Mouse (Mus musculus) MEL (cell line): ENCODE results near the gene Hoxc6. TPM values are rescaled to one million over a fixed set of nuclear protein-coding genes. Genes with fewer than 3 reads are reported as not detected.

Experiments
- DNase-seq: peaks from one replicate; pipeline ENCODE4 v3.0.0; 2011; ENCODE audit warnings: low read depth, low spot score
- H3K27ac ChIP-seq: 2 replicates; pipeline ENCODE4 v1.5.1; 2012; ENCODE audit warnings: low read depth, mild to moderate bottlenecking, control low read depth, low read length, moderate library complexity; ENCODE audit not compliant: control insufficient read depth
- H3K27me3 ChIP-seq, 2 experiments: fragments of 150-350 bp in 1 of 2; sonication (generic) in 1 of 2; 2 replicates each; pipeline ENCODE4 v1.6.1; 2012; ENCODE audit warnings: low read length in 2 of 2, mild to moderate bottlenecking in 2 of 2, improper control_type of control experiment in 1 of 2, moderate library complexity in 1 of 2; ENCODE audit not compliant: insufficient read depth in 2 of 2, control insufficient read depth in 1 of 2
- H3K36me3 ChIP-seq, 2 experiments: 2 replicates each; pipeline ENCODE4 v1.6.1; 2012 to 2014; ENCODE audit warnings: low read length in 2 of 2, improper control_type of control experiment in 1 of 2, inconsistent platforms in 1 of 2, mild to moderate bottlenecking in 1 of 2; ENCODE audit not compliant: insufficient read depth in 2 of 2, control insufficient read depth in 1 of 2
- H3K4me1 ChIP-seq, 2 experiments: fragments of 150-350 bp in 1 of 2; sonication (generic) in 1 of 2; 2 replicates each; pipeline ENCODE4 v1.6.1; 2012; ENCODE audit warnings: low read length in 2 of 2, improper control_type of control experiment in 1 of 2, mild to moderate bottlenecking in 1 of 2; ENCODE audit not compliant: insufficient read depth in 2 of 2, control insufficient read depth in 1 of 2
- H3K4me3 ChIP-seq, 2 experiments: fragments of 150-350 bp in 1 of 2; sonication (generic) in 1 of 2; 2 replicates each; pipeline ENCODE4 v1.5.1; 2012; ENCODE audit warnings: low read depth in 2 of 2, low read length in 2 of 2, mild to moderate bottlenecking in 2 of 2, moderate library complexity in 2 of 2, control low read depth in 1 of 2, improper control_type of control experiment in 1 of 2; ENCODE audit not compliant: control insufficient read depth in 1 of 2, insufficient read depth in 1 of 2
- H3K79me2 ChIP-seq: 2 replicates; pipeline ENCODE4 v1.6.1; 2012; ENCODE audit warnings: mild to moderate bottlenecking, low read length, moderate library complexity; ENCODE audit not compliant: control insufficient read depth, poor library complexity, insufficient read depth
- H3K9ac ChIP-seq: 2 replicates; pipeline ENCODE4 v1.6.1; 2012; ENCODE audit warnings: low read depth, mild to moderate bottlenecking, control low read depth, low read length, moderate library complexity; ENCODE audit not compliant: control insufficient read depth, poor library complexity, severe bottlenecking
- H3K9me3 ChIP-seq: fragments of 150-350 bp; sonication (generic); replicated peaks from 2 replicates; pipeline ENCODE4 v1.6.1; 2012; ENCODE audit warnings: mild to moderate bottlenecking, low read length, improper control_type of control experiment, moderate library complexity; ENCODE audit not compliant: insufficient read depth
- CHD1 ChIP-seq: IDR thresholded peaks from 2 replicates; pipeline ENCODE4 v1.6.1; 2012; ENCODE audit warnings: low read depth, mild to moderate bottlenecking, inconsistent platforms, low read length, improper control_type of control experiment
- CHD2 ChIP-seq: IDR thresholded peaks from 2 replicates; pipeline ENCODE4 v1.6.1; 2011; ENCODE audit warnings: low read length, improper control_type of control experiment
- CTCF ChIP-seq, 3 experiments: IDR thresholded peaks in 2 of 3; conservative IDR thresholded peaks in 1 of 3; 2 replicates each; pipeline ENCODE4 v1.5.1; 2011 to 2012; ENCODE audit warnings: low read length in 3 of 3, low read depth in 2 of 3, mild to moderate bottlenecking in 2 of 3, improper control_type of control experiment in 1 of 3, inconsistent platforms in 1 of 3, mixed read lengths in 1 of 3, moderate library complexity in 1 of 3; ENCODE audit not compliant: control insufficient read depth in 1 of 3, insufficient read depth in 1 of 3, poor library complexity in 1 of 3, severe bottlenecking in 1 of 3
- ELF1 ChIP-seq: IDR thresholded peaks from 2 replicates; pipeline ENCODE4 v1.6.1; 2014; ENCODE audit warnings: low read depth, mild to moderate bottlenecking, inconsistent platforms, low read length, improper control_type of control experiment, moderate library complexity
- EP300 ChIP-seq, 2 experiments: IDR thresholded peaks; 2 replicates each; pipeline ENCODE4 v1.6.1; 2011; ENCODE audit warnings: improper control_type of control experiment in 2 of 2, low read length in 2 of 2, low read depth in 1 of 2, mild to moderate bottlenecking in 1 of 2
- ETS1 ChIP-seq: IDR thresholded peaks from 2 replicates; pipeline ENCODE4 v1.6.1; 2012; ENCODE audit warnings: low read depth, mild to moderate bottlenecking, inconsistent platforms, low read length, improper control_type of control experiment, moderate library complexity
- HCFC1 ChIP-seq: IDR thresholded peaks from 2 replicates; pipeline ENCODE4 v1.6.1; 2012; ENCODE audit warnings: low read depth, mild to moderate bottlenecking, inconsistent platforms, low read length, improper control_type of control experiment, moderate library complexity
- KAT2A ChIP-seq: conservative IDR thresholded peaks from 2 replicates; pipeline ENCODE4 v1.6.1; 2012; ENCODE audit warnings: low read depth, low read length, improper control_type of control experiment, inconsistent platforms
- MAFK ChIP-seq: IDR thresholded peaks from 2 replicates; pipeline ENCODE4 v1.6.1; 2011; ENCODE audit warnings: low read depth, mild to moderate bottlenecking, low read length, improper control_type of control experiment, borderline replicate concordance
- MEF2A ChIP-seq: IDR thresholded peaks from 2 replicates; pipeline ENCODE4 v1.6.1; 2014; ENCODE audit warnings: low read depth, mild to moderate bottlenecking, inconsistent platforms, low read length, improper control_type of control experiment; ENCODE audit not compliant: poor library complexity, insufficient replicate concordance, severe bottlenecking; ENCODE audit errors: extremely low read depth
- MYB ChIP-seq: IDR thresholded peaks from 2 replicates; pipeline ENCODE4 v1.6.1; 2011; ENCODE audit warnings: mild to moderate bottlenecking, low read depth, low read length, improper control_type of control experiment
- MYC ChIP-seq: IDR thresholded peaks from 2 replicates; pipeline ENCODE4 v1.6.1; 2011; ENCODE audit warnings: low read depth, mild to moderate bottlenecking, low read length, improper control_type of control experiment, moderate library complexity
- NELFE ChIP-seq: IDR thresholded peaks from 2 replicates; pipeline ENCODE4 v1.6.1; 2011; ENCODE audit warnings: low read depth, low read length, improper control_type of control experiment
- POLR2A ChIP-seq, 2 experiments: IDR thresholded peaks; 2 replicates each; pipeline ENCODE4 v1.6.1; 2011 to 2012; ENCODE audit warnings: low read length in 2 of 2, mild to moderate bottlenecking in 2 of 2, control low read depth in 1 of 2, improper control_type of control experiment in 1 of 2, low read depth in 1 of 2, moderate library complexity in 1 of 2; ENCODE audit not compliant: control insufficient read depth in 1 of 2, insufficient read depth in 1 of 2, poor library complexity in 1 of 2
- RCOR1 ChIP-seq: IDR thresholded peaks from 2 replicates; pipeline ENCODE4 v1.6.1; 2012; ENCODE audit warnings: low read depth, mild to moderate bottlenecking, inconsistent platforms, low read length, improper control_type of control experiment
- TBP ChIP-seq: IDR thresholded peaks from 2 replicates; pipeline ENCODE4 v1.8.0; 2011; ENCODE audit warnings: low read depth, low read length, improper control_type of control experiment
- UBTF ChIP-seq: IDR thresholded peaks from 2 replicates; pipeline ENCODE4 v1.6.1; 2012; ENCODE audit warnings: low read depth, mild to moderate bottlenecking, inconsistent platforms, low read length, improper control_type of control experiment, moderate library complexity, borderline replicate concordance; ENCODE audit not compliant: insufficient read depth
- USF1 ChIP-seq: IDR thresholded peaks from 2 replicates; pipeline ENCODE4 v1.6.1; 2014; ENCODE audit warnings: low read depth, mild to moderate bottlenecking, inconsistent platforms, low read length, improper control_type of control experiment, moderate library complexity
- USF2 ChIP-seq, 2 experiments: IDR thresholded peaks; 2 replicates each; pipeline ENCODE4 v1.6.1; 2011 to 2012; ENCODE audit warnings: improper control_type of control experiment in 2 of 2, low read length in 2 of 2, borderline replicate concordance in 1 of 2, inconsistent platforms in 1 of 2, low read depth in 1 of 2, mild to moderate bottlenecking in 1 of 2; ENCODE audit not compliant: insufficient read depth in 1 of 2
- ZC3H11A ChIP-seq: IDR thresholded peaks from 2 replicates; pipeline ENCODE4 v1.6.1; 2012; ENCODE audit warnings: low read depth, mild to moderate bottlenecking, inconsistent platforms, low read length, improper control_type of control experiment
- ZKSCAN1 ChIP-seq: IDR thresholded peaks from 2 replicates; pipeline ENCODE4 v1.6.1; 2012; ENCODE audit warnings: low read depth, mild to moderate bottlenecking, inconsistent platforms, low read length, improper control_type of control experiment, moderate library complexity
- polyA plus RNA-seq, 2 experiments: library from polyadenylated mRNA; stranded (reverse) in 1 of 2; unstranded in 1 of 2; fragments of >175 nt in 1 of 2; fragments of >200 nt in 1 of 2; gene quantifications; 2 replicates each; pipeline versions ENCODE4 v1.2.1 to v1.2.4; 2012; ENCODE audit warnings: low replicate concordance in 2 of 2, low read depth in 1 of 2; ENCODE audit not compliant: insufficient read length in 2 of 2, insufficient read depth in 1 of 2, missing spikeins in 1 of 2
- total RNA-seq: library from RNA; depleted of rRNA; stranded (reverse); fragments of 300-350 nt; gene quantifications from 2 replicates; pipeline ENCODE4 v1.2.3, GENCODE M21; 2012

Hoxc6 gene
- total and polyA plus RNA-seq, 3 experiments, result 2.3 to 9.4 TPM; not detected in 1

DNA sequence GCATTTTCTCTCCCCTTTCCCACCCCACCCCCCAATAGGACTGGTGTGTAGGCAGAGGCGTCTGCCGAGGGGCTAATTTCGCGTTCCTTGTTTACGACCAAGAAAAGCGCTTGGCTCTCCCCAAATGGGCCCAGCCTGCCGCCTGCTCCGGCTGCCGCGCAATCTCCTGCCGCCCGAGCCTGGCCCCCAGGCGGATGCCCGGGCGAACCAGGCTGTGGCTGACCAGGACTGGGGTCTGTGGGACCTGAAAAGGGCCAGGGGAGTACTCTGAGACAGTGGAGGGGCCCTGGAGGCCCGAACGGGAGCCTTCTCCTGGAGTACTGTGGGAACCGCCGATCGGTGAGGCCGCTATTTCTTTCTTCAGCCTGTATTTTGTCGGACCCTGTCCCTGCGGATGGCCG, 2.4 kb downstream of the Hoxc6 start:
- peak overlapping the region; percentile 98 for H3K9ac ChIP-seq
- peak overlapping the region; percentile 60 to 68 for H3K4me3 ChIP-seq
- H3K9me3 ChIP-seq, result no peaks in the 10 kb centered on the region
- H3K4me1 ChIP-seq, result peaks cover 15 to 34% of the 10 kb centered on the region in 2 experiments
- H3K79me2 ChIP-seq, result peaks cover 27% of the 10 kb centered on the region
- DNase-seq, result peak; percentile 79
- TF ChIP-seq MYC (no peak), RCOR1 (0 out of 2 replicates have a peak, but pooled peaks have one; percentile 44), MYB (peak; percentile 29; the same call in 1 of the 2 replicates), USF2 (IDR thresholded peaks at IDR 0.05; ENCODE audit: borderline replicate concordance in 1 of 2, insufficient read depth in 1 of 2, low read depth in 1 of 2, low read length in 2 of 2) (no peak), ELF1 (peak; percentile 6; the same call in 1 of the 2 replicates), HCFC1 (peak; percentile 6; the same call in 1 of the 2 replicates), CHD2 (no peak), KAT2A (0 out of 2 replicates have a peak, but pooled peaks have one; percentile 22), NELFE (peak; percentile 35; the same call in 1 of the 2 replicates), POLR2A (IDR thresholded peaks at IDR 0.05; ENCODE audit: control insufficient read depth in 1 of 2, insufficient read depth in 1 of 2, low read depth in 1 of 2, low read length in 2 of 2, poor library complexity in 1 of 2) (peak in 1 of 2 experiments; percentile 40; a peak in 2 of 4 replicates), TBP (no peak), MAFK (no peak), UBTF (peak; percentile 88; the same call in 1 of the 2 replicates), ZKSCAN1 (0 out of 2 replicates have a peak, but pooled peaks have one; percentile 19), EP300 (IDR thresholded peaks at IDR 0.05; ENCODE audit: low read depth in 1 of 2, low read length in 2 of 2) (peak; percentile 11 to 20; a peak in 1 of 4 replicates), ETS1 (no peak), ZC3H11A (0 out of 2 replicates have a peak, but pooled peaks have one; percentile 3), CHD1 (no peak), USF1 (no peak)
- TF ChIP-seq, all 39 proteins: peak for 11
- H3K27me3 ChIP-seq, result no peaks in the 10 kb centered on the region
- H3K27ac ChIP-seq, result peak overlapping the region; percentile 99
- peaks cover 0 to 31% of the 10 kb centered on the region in 2 experiments; a peak in 2 of 4 replicates for H3K36me3 ChIP-seq

GRCm38 (mm10) chr15:103001370-103001769, 3.3 kb downstream of the Hoxc6 start:
- Histone ChIP-seq H3K9me3 (no peaks in the 10 kb centered on the region), H3K79me2 (peaks cover 27% of the 10 kb centered on the region), H3K27ac (peak overlapping the region; percentile 99), H3K9ac (peak overlapping the region; percentile 98), H3K36me3 (peaks cover 0 to 34% of the 10 kb centered on the region in 2 experiments; a peak in 2 of 4 replicates), H3K4me1 (peaks cover 18 to 38% of the 10 kb centered on the region in 2 experiments), H3K4me3 (peak overlapping the region; percentile 60 to 68), H3K27me3 (no peaks in the 10 kb centered on the region)
- DNase-seq, result peak; percentile 47
- TF ChIP-seq MEF2A (peak; percentile 86; the same call in 1 of the 2 replicates), CTCF (IDR thresholded peaks at IDR 0.05 in 2 of 3, conservative IDR thresholded peaks at IDR 0.05 in 1 of 3; ENCODE audit: control insufficient read depth in 1 of 3, insufficient read depth in 1 of 3, low read depth in 2 of 3, low read length in 3 of 3, poor library complexity in 1 of 3, severe bottlenecking in 1 of 3) (no peak)
